Mouse (Mus musculus) adrenal gland, postnatal 10 days (tissue): ENCODE measurements around the gene Scamp4. TPM values are rescaled to one million over a fixed set of nuclear protein-coding genes. Genes with fewer than 3 reads are reported as not detected.
A peak's percentile ranks its signal among the peaks of the same experiment; 100 is the strongest.
"Not testable (repeated sequence)": the region's sequence is repeated elsewhere in the genome, so short reads cannot be mapped to it uniquely, and the experiment has no call there.

Source experiments
- DNase-seq: peaks from one replicate; pipeline ENCODE4 v3.0.0; 2021; ENCODE audit warnings: mixed read lengths
- total RNA-seq, 2 experiments: library from RNA; stranded (reverse); gene quantifications; 2 replicates each; pipeline ENCODE4 v1.2.3; 2021

Gene Scamp4
- total RNA-seq, 2 experiments from 2014 or later = 41.8 to 42.3 TPM

GRCm38 (mm10) chr10:80578131-80578750, 24.4 kb upstream of the Scamp4 start:
- peak; percentile 91 for DNase-seq

- DNase-seq = peak; percentile 69
Observed at GRCm38 (mm10) chr10:80578911-80579310, 23.8 kb upstream of the Scamp4 start.

GRCm38 (mm10) chr10:80583047-80583446, 19.6 kb upstream of the Scamp4 start:
- no peak for DNase-seq

- peak; percentile 53 for DNase-seq
Observed at GRCm38 (mm10) chr10:80584045-80584488, 18.6 kb upstream of the Scamp4 start.

- DNase-seq = no peak
Observed at GRCm38 (mm10) chr10:80584642-80585552, 17.8 kb upstream of the Scamp4 start.

- DNase-seq = no peak
Observed at GRCm38 (mm10) chr10:80585581-80585980, 17.1 kb upstream of the Scamp4 start.

GRCm38 (mm10) chr10:80586407-80587304, 16.0 kb upstream of the Scamp4 start:
- DNase-seq = no peak

- no peak for DNase-seq
Observed at GRCm38 (mm10) chr10:80587305-80587657, 15.4 kb upstream of the Scamp4 start.

GRCm38 (mm10) chr10:80589127-80589878, 13.4 kb upstream of the Scamp4 start:
- DNase-seq = no peak

- peak; percentile 98 for DNase-seq
Observed at GRCm38 (mm10) chr10:80589879-80590854, 12.5 kb upstream of the Scamp4 start, which contains the start of gene Abhd17a. TSS of gene Abhd17a (minus strand) at chr10:80590341.

GRCm38 (mm10) chr10:80596318-80596717, 6.4 kb upstream of the Scamp4 start:
- DNase-seq = peak; percentile 52

- no peak for DNase-seq
Observed at GRCm38 (mm10) chr10:80603364-80603763, 692 bp downstream of the Scamp4 start.

GRCm38 (mm10) chr10:80604001-80604509, 1.4 kb downstream of the Scamp4 start:
- no peak for DNase-seq

GRCm38 (mm10) chr10:80604988-80605387, 2.3 kb downstream of the Scamp4 start:
- DNase-seq = no peak

GRCm38 (mm10) chr10:80605721-80606120, 3.0 kb downstream of the Scamp4 start, which contains the start of gene Gm49322:
TSS of gene Gm49322 (plus strand) at chr10:80606021.
- not testable (repeated sequence) for DNase-seq

- no peak for DNase-seq
Observed at GRCm38 (mm10) chr10:80606306-80606705, 3.6 kb downstream of the Scamp4 start.

GRCm38 (mm10) chr10:80606737-80607350, 4.2 kb downstream of the Scamp4 start:
- DNase-seq = no peak

- DNase-seq = no peak
Observed at GRCm38 (mm10) chr10:80608435-80608834, 5.8 kb downstream of the Scamp4 start.

- no peak for DNase-seq
Observed at GRCm38 (mm10) chr10:80609269-80609924, 6.7 kb downstream of the Scamp4 start.
